Mouse (Mus musculus): ENCODE data around the gene Btn2a2. TPM values are rescaled to one million over a fixed set of nuclear protein-coding genes. Genes with fewer than 3 reads are reported as not detected.

Gene Btn2a2
- total RNA-seq, 2 experiments from 2014 or later = 1.1 to 1.3 TPM

DNA sequence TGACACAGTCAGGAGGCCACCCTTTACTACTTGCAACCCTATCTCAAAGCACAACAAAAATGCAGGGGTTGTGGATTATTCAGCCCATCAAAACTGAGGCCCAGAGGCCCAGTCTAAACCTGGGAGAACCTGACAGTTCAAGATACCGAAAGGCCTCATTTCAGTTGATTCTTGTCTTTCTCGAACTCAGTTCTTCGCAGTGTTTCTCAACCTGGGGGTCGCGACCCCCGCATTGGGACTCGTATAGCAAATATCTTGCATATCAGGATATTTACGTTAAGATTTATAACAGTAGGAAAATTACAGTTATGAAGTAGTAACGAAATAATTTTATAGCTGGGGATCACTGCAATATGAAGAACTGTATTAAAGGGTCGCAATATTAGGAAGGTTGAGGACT lies 37.2 kb upstream of the Btn2a2 start:
- no peak for DNase-seq (ENCODE audit: low spot score in 2 of 2)
- intact Hi-C loops (cut with DNase I) = loop anchor here (5.0 kb wide), 1 partner anchor 1499 kb away; no protein-coding TSS in a partner anchor

GRCm38 (mm10) chr13:23524654-23525053 lies 36.0 kb upstream of the Btn2a2 start:
- DNase-seq (ENCODE audit: low spot score in 2 of 2) = peak; percentile 61 to 79
- intact Hi-C loops (cut with DNase I) = loop anchor here (1.0 to 5.0 kb wide), 2 partner anchors 100 to 1497 kb away; no protein-coding TSS in a partner anchor

- intact Hi-C loops (cut with DNase I) = loop anchor here (1.0 kb wide), 1 partner anchor 100 kb away; no protein-coding TSS in a partner anchor
- DNase-seq (ENCODE audit: low spot score in 2 of 2) = no peak
Measured at GRCm38 (mm10) chr13:23523976-23524375, 35.3 kb upstream of the Btn2a2 start.

- intact Hi-C loops (cut with DNase I) = no loop called here
- peak; percentile 79 to 87 for DNase-seq (ENCODE audit: low spot score in 2 of 2)
Measured at GRCm38 (mm10) chr13:23521703-23522102, 33.0 kb upstream of the Btn2a2 start.

DNA sequence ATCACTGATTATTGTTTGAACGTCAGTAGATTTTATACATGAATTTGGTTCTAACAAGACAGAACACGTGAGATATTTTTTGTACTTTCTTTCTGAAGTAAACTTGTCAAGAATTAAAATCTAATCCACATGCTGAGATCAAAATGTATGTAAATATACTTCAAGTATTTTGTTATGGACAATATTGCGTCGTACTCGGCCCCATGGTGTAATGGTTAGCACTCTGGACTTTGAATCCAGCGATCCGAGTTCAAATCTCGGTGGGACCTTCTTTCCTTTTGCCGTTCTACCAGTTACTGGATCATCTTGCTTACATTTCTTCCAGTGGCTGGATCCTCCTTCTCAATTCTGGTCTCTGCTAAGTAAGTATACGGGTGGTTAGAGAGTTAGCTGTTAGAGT lies 30.8 kb upstream of the Btn2a2 start:
- peak; percentile 85 to 93 for DNase-seq (ENCODE audit: low spot score in 2 of 2)
- intact Hi-C loops (cut with DNase I) = loop anchor here (5.0 to 10.0 kb wide), 3 partner anchors 152 to 1575 kb away; partner anchors contain the start of genes Zfp184 and Zfp322a

DNA sequence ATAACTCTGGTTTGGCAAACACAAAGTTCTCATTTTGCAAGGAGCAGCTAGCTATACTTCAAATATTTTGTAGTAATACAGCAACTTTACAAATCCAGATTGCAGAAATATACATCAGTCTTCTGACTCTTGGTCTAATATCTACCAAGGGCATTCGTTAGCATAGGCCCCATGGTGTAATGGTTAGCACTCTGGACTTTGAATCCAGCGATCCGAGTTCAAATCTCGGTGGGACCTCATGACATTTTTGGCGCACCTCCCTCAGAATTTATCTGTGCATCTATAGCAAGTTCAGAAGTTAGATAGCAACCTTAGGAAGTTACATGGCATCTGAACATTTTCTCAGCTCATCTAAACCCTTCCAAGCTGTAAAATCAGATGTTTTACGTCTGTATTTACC lies 30.2 kb upstream of the Btn2a2 start:
- DNase-seq (ENCODE audit: low spot score in 2 of 2) = peak; percentile 86 to 93
- intact Hi-C loops (cut with DNase I) = loop anchor here (5.0 to 10.0 kb wide), 3 partner anchors 152 to 1574 kb away; partner anchors contain the start of genes Zfp184 and Zfp322a

GRCm38 (mm10) chr13:23518295-23518603 lies 29.6 kb upstream of the Btn2a2 start:
- intact Hi-C loops (cut with DNase I) = loop anchor here (5.0 to 10.0 kb wide), 3 partner anchors 151 to 1573 kb away; partner anchors contain the start of genes Zfp184 and Zfp322a
- no peak for DNase-seq (ENCODE audit: low spot score in 2 of 2)

GRCm38 (mm10) chr13:23517603-23518294 lies 29.1 kb upstream of the Btn2a2 start:
- intact Hi-C loops (cut with DNase I) = loop anchor here (1.0 to 10.0 kb wide), 4 partner anchors 80 to 1573 kb away; partner anchors contain the start of genes Zfp184 and Zfp322a
- peak; percentile 93 to 97 for DNase-seq (ENCODE audit: low spot score in 2 of 2)

DNA sequence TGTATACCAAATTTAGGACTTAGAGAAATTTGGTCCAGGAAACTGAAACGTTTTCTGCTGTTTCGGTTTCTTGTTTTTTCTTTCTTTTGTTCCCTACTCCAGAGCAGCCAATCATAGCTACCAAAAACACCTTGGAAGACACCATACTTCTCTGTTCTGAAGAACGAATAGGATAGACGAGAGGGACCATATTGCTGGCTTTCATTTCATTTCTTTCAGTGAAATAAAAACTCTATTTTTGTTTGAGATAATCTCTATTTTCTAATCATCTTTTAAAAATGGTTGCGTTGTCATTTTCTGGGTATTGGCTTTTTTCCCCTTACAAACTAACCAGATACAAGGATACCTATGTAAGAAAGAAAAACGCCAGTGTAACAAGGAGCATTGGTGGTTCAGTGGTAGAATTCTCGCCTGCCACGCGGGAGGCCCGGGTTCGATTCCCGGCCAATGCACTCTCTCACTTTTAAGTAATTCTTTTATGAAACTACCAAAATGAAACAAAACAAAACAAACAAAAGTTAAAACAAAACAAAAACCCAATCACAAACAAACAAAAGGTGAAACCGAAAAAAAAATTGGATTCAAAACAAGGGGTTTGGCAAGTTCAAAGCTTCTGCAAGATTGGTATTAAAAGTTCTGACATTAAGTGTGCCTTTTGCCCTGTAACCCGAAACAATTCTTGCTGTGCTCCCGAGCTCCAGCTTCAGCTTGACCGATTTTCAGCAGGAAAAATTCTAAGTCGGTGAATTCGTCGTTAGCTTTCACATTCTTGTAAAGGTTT lies 28.4 kb upstream of the Btn2a2 start:
- peak; percentile 75 to 86 for DNase-seq (ENCODE audit: low spot score in 2 of 2)
- intact Hi-C loops (cut with DNase I) = loop anchor here (1.0 to 10.0 kb wide), 4 partner anchors 80 to 1572 kb away; partner anchors contain the start of genes Zfp184 and Zfp322a

DNA sequence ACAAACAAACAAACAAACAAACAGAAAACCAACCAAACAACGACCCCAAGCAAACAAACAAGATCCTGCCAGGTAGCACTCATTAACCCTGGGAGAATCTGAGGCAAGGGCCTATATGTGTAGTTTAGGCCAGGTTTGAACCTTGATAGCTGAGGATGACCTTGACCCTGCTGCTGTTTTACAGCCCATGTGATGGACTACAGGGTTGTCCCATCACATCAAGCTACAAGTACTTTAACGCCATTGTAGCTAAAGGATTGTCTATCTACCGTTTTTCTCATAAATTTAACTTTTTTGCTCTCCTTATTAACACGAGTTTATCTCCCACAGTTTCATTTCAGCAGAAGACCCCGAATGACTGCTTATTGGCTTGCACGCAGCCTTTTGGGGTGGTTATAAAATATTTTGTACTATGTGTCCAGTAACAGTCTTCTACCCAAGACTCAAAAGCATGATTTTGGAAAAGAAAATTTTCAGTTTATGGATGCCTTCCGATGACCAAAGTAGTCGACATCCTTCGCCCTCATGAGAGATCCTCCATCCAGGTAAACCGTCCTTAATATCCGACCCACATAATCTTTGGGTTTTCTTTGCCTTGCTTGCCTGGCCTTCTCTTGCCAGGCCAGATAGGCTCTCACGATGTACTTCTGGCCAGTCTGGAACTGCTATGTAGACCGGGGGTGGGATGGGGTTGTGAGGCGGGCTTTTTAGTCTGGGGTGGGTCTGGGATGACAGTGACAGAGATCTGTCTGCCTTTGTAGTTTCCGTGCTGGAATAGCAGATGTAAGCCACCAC lies 27.4 kb upstream of the Btn2a2 start:
- no peak for DNase-seq (ENCODE audit: low spot score in 2 of 2)
- intact Hi-C loops (cut with DNase I) = loop anchor here (5.0 to 10.0 kb wide), 3 partner anchors 149 to 1571 kb away; partner anchors contain the start of genes Zfp184 and Zfp322a

- intact Hi-C loops (cut with DNase I) = loop anchor here (5.0 to 10.0 kb wide), 3 partner anchors 148 to 1570 kb away; partner anchors contain the start of genes Zfp184 and Zfp322a
- DNase-seq (ENCODE audit: low spot score in 2 of 2) = no peak
Measured at GRCm38 (mm10) chr13:23515281-23515680, 26.6 kb upstream of the Btn2a2 start.

DNA sequence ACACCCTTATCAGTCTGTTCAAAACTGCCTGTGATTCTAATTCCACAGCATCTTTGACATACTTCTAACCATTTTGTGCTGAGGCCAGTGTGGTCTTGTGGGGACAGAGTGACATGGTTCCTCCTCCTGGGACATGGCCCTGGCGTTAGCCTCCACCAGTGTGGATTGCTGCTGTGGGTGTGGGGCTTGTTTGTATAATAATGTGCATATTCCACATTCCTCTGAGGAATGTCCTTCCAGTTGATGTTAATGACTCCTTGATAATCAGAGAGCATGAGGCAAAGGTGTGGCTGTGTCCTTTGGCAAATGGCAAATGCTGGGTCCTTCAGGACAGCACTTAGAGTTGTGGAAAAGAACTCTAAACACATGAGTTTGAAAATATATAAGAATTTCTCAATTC lies 24.9 kb upstream of the Btn2a2 start:
- no peak for DNase-seq (ENCODE audit: low spot score in 2 of 2)
- intact Hi-C loops (cut with DNase I) = loop anchor here (10.0 kb wide), 1 partner anchor 1569 kb away; the partner anchor contains the start of gene Zfp184

DNA sequence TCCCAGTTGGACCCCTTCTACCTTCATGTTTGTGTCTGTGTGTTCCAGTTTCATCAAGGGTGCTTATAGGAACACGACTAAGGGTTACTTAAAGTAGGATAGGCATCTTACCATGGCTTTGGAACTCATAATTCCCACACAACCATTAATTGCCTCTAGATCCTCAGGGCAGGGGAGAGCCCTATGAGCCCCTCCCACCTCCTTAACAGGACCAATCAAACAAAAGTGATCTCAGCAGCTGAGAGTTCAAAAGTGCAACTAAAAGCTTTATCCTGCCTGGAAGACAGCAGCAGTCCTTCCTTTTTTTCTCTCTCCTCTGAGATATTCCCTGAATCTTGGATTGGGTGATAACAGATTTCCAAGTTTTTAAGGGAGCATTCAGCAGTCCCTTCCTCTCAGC lies 21.5 kb upstream of the Btn2a2 start:
- intact Hi-C loops (cut with DNase I) = loop anchor here (10.0 kb wide), 1 partner anchor 1565 kb away; the partner anchor contains the start of gene Zfp184
- no peak for DNase-seq (ENCODE audit: low spot score in 2 of 2)

GRCm38 (mm10) chr13:23506819-23507515 lies 18.3 kb upstream of the Btn2a2 start:
- intact Hi-C loops (cut with DNase I) = no loop called here

DNA sequence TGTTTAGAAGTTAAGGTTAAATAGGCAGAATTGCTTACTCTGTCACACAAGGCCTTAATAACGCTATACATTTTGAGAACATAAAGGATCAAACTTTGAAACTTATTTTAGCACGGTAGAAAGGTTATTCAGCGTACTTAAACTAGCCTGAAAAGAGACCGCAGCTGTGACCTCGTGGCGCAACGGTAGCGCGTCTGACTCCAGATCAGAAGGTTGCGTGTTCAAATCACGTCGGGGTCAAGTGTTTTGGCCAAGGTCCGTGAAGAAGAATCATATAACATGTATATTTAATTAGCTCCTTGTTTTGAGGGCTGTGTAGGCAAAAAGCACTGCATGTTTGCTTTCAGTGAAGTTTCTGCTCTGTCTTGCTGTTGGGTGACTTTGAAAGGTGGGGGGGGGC lies 17.7 kb upstream of the Btn2a2 start:
- intact Hi-C loops (cut with DNase I) = no loop called here

More at GRCm38 (mm10) chr13:23506819-23507515, 18.3 kb upstream of the Btn2a2 start:
- DNase-seq (ENCODE audit: low spot score in 2 of 2) = no peak

DNA sequence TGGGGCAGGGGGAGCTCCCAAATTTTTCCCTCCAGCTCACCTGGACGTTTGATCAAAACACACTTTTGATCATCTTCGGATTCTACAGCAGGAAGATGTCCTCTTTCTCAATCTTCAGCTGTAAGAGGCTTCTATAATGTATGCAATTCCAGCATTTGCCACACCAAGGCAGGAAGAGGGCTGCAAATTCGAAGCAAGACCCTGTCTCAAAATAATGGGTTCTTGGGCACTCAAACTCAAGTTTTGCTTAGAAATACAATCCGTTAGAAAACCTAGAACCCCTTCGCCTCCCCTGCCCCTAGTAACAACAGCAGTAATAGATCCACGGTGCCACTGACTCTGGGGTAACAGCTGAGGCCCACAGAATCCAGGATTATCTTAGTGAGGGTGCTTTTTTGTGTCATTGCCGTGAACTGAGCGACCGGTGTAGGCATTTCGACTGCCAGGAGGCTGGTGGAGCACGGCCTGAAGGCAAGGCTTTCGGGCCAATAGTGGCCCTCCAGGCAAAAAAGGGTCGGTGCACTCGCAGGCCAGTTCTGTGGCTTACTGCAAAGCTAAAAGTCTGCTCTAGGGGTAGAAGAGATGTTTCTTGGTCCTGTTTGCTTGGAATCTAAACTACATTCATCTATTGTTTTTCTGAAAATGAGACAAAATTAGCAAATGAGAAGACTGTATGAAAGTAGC lies 17.1 kb upstream of the Btn2a2 start:
- intact Hi-C loops (cut with DNase I) = no loop called here

More for the DNA sequence above, 17.7 kb upstream of the Btn2a2 start:
- peak in 1 of 2 experiments; percentile 37 for DNase-seq (ENCODE audit: low spot score in 2 of 2)

DNA sequence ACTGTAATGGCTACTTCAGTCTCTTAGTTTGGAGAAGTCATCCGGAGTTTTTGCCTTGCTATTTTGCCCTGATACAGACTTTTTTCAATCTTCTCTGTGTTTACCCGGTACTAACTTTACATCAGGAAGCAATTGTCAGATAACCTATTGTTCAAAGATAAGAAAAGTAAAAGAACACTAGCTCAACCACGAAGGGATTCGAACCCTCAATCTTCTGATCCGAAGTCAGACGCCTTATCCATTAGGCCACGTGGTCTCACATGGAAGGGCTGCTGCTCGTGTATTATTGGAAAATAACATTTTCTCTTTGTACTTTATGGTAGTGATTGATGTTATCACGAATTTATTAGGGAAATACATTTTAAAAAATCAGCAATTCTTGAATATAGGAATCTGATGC lies 15.1 kb upstream of the Btn2a2 start:
- DNase-seq (ENCODE audit: low spot score in 2 of 2) = peak; percentile 73 to 75
- intact Hi-C loops (cut with DNase I) = loop anchor here (5.0 kb wide), 2 partner anchors 36 to 206 kb away; partner anchors contain the start of gene Btn1a1

More for the DNA sequence above, 17.1 kb upstream of the Btn2a2 start:
- DNase-seq (ENCODE audit: low spot score in 2 of 2) = no peak

DNA sequence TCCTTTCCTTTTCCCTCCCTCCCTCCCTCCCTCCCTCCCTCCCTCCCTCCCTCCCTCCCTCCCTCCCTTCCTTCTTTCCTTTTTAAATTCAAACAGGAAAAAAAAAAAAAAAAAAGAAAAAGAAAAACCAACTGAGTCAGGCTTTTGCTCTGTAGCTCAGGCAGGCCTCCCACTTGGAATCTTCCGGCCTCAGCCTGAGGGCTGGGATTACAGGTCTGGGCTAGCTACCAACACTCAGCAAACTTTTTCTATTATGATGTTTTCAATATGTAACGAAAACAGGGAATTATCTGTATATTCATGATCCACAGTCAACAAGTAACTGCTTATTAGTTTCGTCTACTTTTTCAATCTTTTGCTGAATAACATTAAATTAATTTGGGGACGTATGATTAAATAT lies 14.3 kb upstream of the Btn2a2 start:
- no peak for DNase-seq (ENCODE audit: low spot score in 2 of 2)
- intact Hi-C loops (cut with DNase I) = loop anchor here (5.0 kb wide), 2 partner anchors 36 to 206 kb away; partner anchors contain the start of gene Btn1a1
